Mouse (Mus musculus) midbrain, postnatal 0 days (tissue): ENCODE measurements around the gene Ttpal. TPM values are rescaled to one million over a fixed set of nuclear protein-coding genes. Genes with fewer than 3 reads are reported as not detected.

ENCODE experiments used
- ATAC-seq: fragments of 200-750 bp; cut with Nextera tagmentation; 2 replicates; pipeline ENCODE4 v1.8.0; 2017; ENCODE audit warnings: moderate number of reproducible peaks, mild to moderate bottlenecking, moderate TSS enrichment, moderate library complexity; ENCODE audit not compliant: low FRiP score
- DNase-seq: peaks from one replicate; pipeline ENCODE4 v3.0.0-alpha.2; 2015; ENCODE audit warnings: low spot score
- H3K27ac ChIP-seq: fragments of 300-500 bp; sonication (generic); 2 replicates; pipeline ENCODE4 v1.5.1; 2014; ENCODE audit warnings: low read depth, mild to moderate bottlenecking, low read length, mixed read lengths
- H3K27me3 ChIP-seq: fragments of 300-500 bp; sonication (generic); 2 replicates; pipeline ENCODE4 v1.6.1; 2014; ENCODE audit warnings: low read length, control low read depth, mixed read lengths; ENCODE audit not compliant: insufficient read depth
- H3K36me3 ChIP-seq: fragments of 300-500 bp; sonication (generic); 2 replicates; pipeline ENCODE4 v1.6.1; 2014; ENCODE audit warnings: low read length, control low read depth, mixed read lengths; ENCODE audit not compliant: insufficient read depth
- H3K4me1 ChIP-seq: fragments of 300-500 bp; sonication (generic); 2 replicates; pipeline ENCODE4 v1.6.1; 2014; ENCODE audit warnings: mild to moderate bottlenecking, control low read depth, antibody characterized with exemption, low read length, mixed read lengths; ENCODE audit not compliant: insufficient read depth
- H3K4me2 ChIP-seq: fragments of 300-500 bp; sonication (generic); 2 replicates; pipeline ENCODE4 v1.6.1; 2014; ENCODE audit warnings: low read depth, mild to moderate bottlenecking, low read length, mixed read lengths; ENCODE audit not compliant: poor library complexity, severe bottlenecking
- H3K4me3 ChIP-seq: fragments of 300-500 bp; sonication (generic); 2 replicates; pipeline ENCODE4 v1.5.1; 2014; ENCODE audit warnings: low read depth, mild to moderate bottlenecking, low read length, moderate library complexity
- H3K9ac ChIP-seq: fragments of 300-500 bp; sonication (generic); replicated peaks from 2 replicates; pipeline ENCODE4 v1.6.1; 2014; ENCODE audit warnings: mild to moderate bottlenecking, low read length, moderate library complexity, mixed read lengths; ENCODE audit not compliant: poor library complexity, severe bottlenecking
- H3K9me3 ChIP-seq: fragments of 300-500 bp; sonication (generic); 2 replicates; pipeline ENCODE4 v1.6.1; 2016; ENCODE audit warnings: low read length, control low read depth
- CTCF ChIP-seq: IDR thresholded peaks from 2 replicates; pipeline ENCODE4 v1.5.1; 2016; ENCODE audit warnings: antibody characterized with exemption, mild to moderate bottlenecking
- WGBS: fragments of 180-500 bp; shearing (Covaris S2); extraction: QIAGEN DNeasy Blood & Tissue Kit; methylation state at CpG from one replicate; pipeline ENCODE4 v1.1.7; 2014; 5-methylcytosine and 5-hydroxymethylcytosine counted together
- polyA plus RNA-seq: library from polyadenylated mRNA; unstranded; fragments of >200 nt; fragmentation: Nextera tagmentation; extraction: Ambion mirVana; gene quantifications from 2 replicates; pipeline ENCODE4 v1.2.1, GENCODE M21; 2015
- total RNA-seq: library from RNA; depleted of rRNA; stranded (reverse); fragments of >200 nt; gene quantifications from 2 replicates; pipeline ENCODE4 v1.2.3, GENCODE M21; 2014

Ttpal gene
- total and polyA plus RNA-seq, 2 experiments from 2014 or later, result 33.5 to 76.2 TPM

DNA sequence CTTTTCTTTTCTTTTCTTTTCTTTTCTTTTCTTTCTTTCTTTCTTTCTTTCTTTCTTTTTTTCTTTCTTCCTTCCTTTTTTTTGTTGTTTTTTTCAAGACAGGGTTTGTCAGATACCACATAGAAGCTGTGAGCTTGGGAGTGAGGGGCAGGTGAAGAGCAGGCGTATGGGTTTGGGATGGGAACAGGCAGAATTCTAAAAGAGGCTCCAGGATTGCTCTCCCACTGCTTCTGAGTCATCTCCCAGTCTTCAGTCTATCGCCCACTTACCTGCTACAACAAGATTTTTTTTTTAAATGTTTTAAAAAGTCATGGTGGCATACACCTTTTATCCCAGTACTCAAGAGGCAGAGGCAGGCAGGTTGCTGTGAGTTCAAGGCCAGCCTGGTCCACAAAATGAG is 24.1 kb upstream of the Ttpal start:
- no peaks in the 10 kb centered on the region for H3K9me3 ChIP-seq
- ATAC-seq (no peak), DNase-seq (no peak)
- H3K4me1 ChIP-seq, result no peaks in the 10 kb centered on the region
- H3K4me2 ChIP-seq, result no peak overlapping the region
- no peak for TF ChIP-seq CTCF
- H3K36me3 ChIP-seq, result no peaks in the 10 kb centered on the region
- H3K9ac ChIP-seq, result no peak overlapping the region
- H3K27me3 ChIP-seq, result no peaks in the 10 kb centered on the region
- no peak overlapping the region for H3K4me3 ChIP-seq
- 86% methylated on average over 2 of the region's 2 CpGs for WGBS
- no peak overlapping the region for H3K27ac ChIP-seq

GRCm38 (mm10) chr2:163580069-163580945 is 21.8 kb upstream of the Ttpal start:
- Histone ChIP-seq H3K9ac (no peak overlapping the region), H3K36me3 (no peaks in the 10 kb centered on the region), H3K4me1 (no peaks in the 10 kb centered on the region), H3K4me3 (no peak overlapping the region), H3K27me3 (no peaks in the 10 kb centered on the region), H3K27ac (no peak overlapping the region), H3K9me3 (no peaks in the 10 kb centered on the region), H3K4me2 (no peak overlapping the region)
- no peak for TF ChIP-seq CTCF
- ATAC-seq (no peak), DNase-seq (no peak)
- 81% methylated on average over 13 of the region's 13 CpGs for WGBS

DNA sequence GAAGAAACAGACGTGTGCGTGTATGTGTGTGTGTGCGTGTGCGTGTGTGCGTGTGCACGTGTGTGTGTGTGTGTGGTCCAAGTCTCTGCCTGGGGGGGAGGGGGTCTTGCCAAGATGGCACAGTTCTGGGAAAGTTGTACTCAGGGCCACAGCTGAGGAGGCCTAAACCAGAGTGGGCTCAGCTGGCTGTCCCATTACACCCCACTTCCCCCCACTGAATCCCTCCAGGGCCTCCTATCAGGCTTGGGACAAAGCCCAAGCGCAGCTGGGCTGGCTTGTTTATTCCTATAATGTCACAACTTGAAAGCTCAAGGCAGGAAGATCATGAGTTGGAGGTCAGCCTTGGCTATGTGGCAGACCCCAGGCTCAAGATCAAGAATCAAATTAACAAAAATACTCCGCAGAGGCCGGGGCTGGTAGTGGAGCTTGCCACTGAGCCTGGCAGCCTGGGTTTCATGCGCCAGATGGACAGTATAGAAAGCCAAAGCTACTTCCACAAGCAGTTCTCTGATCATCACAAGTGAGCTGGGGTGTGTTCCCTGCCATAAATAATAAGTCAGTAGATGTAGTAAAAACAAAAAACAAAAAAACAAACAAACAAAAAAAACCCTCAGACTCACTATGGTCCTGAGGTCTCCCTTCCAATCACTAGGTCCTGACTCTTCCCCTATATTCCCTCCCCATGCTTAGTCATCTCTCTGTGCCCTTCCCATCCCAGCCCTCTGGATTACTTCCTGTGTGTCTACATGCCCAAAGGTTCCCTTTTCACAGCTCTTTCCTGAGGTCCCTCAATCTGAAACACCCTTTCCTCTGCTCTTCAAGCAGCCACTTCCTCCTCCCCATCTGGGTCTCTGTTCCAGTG is 18.7 kb upstream of the Ttpal start:
- Histone ChIP-seq H3K9me3 (no peaks in the 10 kb centered on the region), H3K4me3 (no peak overlapping the region), H3K9ac (no peak overlapping the region), H3K4me2 (no peak overlapping the region), H3K4me1 (no peaks in the 10 kb centered on the region), H3K36me3 (no peaks in the 10 kb centered on the region), H3K27me3 (no peaks in the 10 kb centered on the region), H3K27ac (no peak overlapping the region)
- no peak for ATAC-seq
- peak; percentile 57 for DNase-seq
- WGBS, result 89% methylated on average over 10 of the region's 10 CpGs
- TF ChIP-seq CTCF, result no peak

DNA sequence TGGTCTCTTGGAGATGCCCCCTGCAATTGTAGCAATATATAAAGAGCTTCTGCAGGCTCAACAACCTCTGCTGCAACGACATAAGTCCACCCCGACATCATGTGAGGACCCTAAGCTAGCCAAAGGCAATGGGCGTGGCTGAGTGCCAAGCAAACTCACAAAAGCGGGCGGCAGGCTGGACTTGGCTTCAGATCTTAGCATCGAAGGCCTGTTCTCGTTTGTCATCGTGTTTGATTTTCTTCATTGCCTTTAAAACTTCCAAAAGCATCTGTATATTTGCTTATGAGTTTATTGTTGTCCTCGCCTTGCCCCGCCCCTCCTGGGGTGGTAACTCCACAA is 18.1 kb upstream of the Ttpal start:
- Histone ChIP-seq H3K27me3 (no peaks in the 10 kb centered on the region), H3K4me1 (no peaks in the 10 kb centered on the region), H3K27ac (no peak overlapping the region), H3K9me3 (no peaks in the 10 kb centered on the region), H3K9ac (no peak overlapping the region), H3K4me3 (no peak overlapping the region), H3K36me3 (no peaks in the 10 kb centered on the region), H3K4me2 (no peak overlapping the region)
- no peak for TF ChIP-seq CTCF
- DNase-seq, result peak; percentile 25
- 79% methylated on average over 10 of the region's 10 CpGs for WGBS
- ATAC-seq, result no peak

- Histone ChIP-seq H3K9ac (no peak overlapping the region), H3K36me3 (no peaks in the 10 kb centered on the region), H3K9me3 (no peaks in the 10 kb centered on the region), H3K4me2 (no peak overlapping the region), H3K27ac (no peak overlapping the region), H3K27me3 (no peaks in the 10 kb centered on the region), H3K4me1 (no peaks in the 10 kb centered on the region), H3K4me3 (no peak overlapping the region)
- DNase-seq (peak; percentile 54), ATAC-seq (no peak)
- WGBS, result 47% methylated on average over 19 of the region's 19 CpGs
- TF ChIP-seq CTCF, result peak; percentile 82
These were observed 15.5 kb upstream of the Ttpal start for GRCm38 (mm10) chr2:163586384-163587261.
